Mouse (Mus musculus) neural tube, embryonic 13.5 days (tissue): ENCODE data around the gene Ddr2. TPM values are rescaled to one million over a fixed set of nuclear protein-coding genes. Genes with fewer than 3 reads are reported as not detected.

ENCODE experiments used
- ATAC-seq: fragments of 200-750 bp; cut with Nextera tagmentation; 2 replicates; pipeline ENCODE4 v1.8.0; 2017; ENCODE audit warnings: low read depth, mild to moderate bottlenecking, moderate TSS enrichment, moderate library complexity
- H3K27ac ChIP-seq: fragments of 300-500 bp; sonication (generic); replicated peaks from 2 replicates; pipeline ENCODE4 v1.5.1; 2015; ENCODE audit warnings: moderate library complexity, mild to moderate bottlenecking, inconsistent platforms
- H3K27me3 ChIP-seq: fragments of 300-500 bp; sonication (generic); 2 replicates; pipeline ENCODE4 v1.6.1; 2015; ENCODE audit warnings: mild to moderate bottlenecking, inconsistent platforms
- H3K36me3 ChIP-seq: fragments of 300-500 bp; sonication (generic); 2 replicates; pipeline ENCODE4 v1.6.1; 2015; ENCODE audit warnings: mild to moderate bottlenecking, inconsistent platforms
- H3K4me1 ChIP-seq: fragments of 300-500 bp; sonication (generic); replicated peaks from 2 replicates; pipeline ENCODE4 v1.6.1; 2015; ENCODE audit warnings: inconsistent platforms
- H3K4me2 ChIP-seq: fragments of 300-500 bp; sonication (generic); 2 replicates; pipeline ENCODE4 v1.6.1; 2015; ENCODE audit warnings: inconsistent platforms, mild to moderate bottlenecking, moderate library complexity
- H3K4me3 ChIP-seq: fragments of 300-500 bp; sonication (generic); 2 replicates; pipeline ENCODE4 v1.5.1; 2015; ENCODE audit warnings: mild to moderate bottlenecking, inconsistent platforms
- H3K9ac ChIP-seq: fragments of 300-500 bp; sonication (generic); 2 replicates; pipeline ENCODE4 v1.6.1; 2015; ENCODE audit warnings: moderate library complexity, mild to moderate bottlenecking, inconsistent platforms
- H3K9me3 ChIP-seq: fragments of 300-500 bp; sonication (generic); 2 replicates; pipeline ENCODE4 v1.6.1; 2016; ENCODE audit warnings: inconsistent platforms
- WGBS: fragments of 180-500 bp; shearing (Covaris S2); methylation state at CpG from one replicate; pipeline ENCODE4 v1.1.7; 2015; 5-methylcytosine and 5-hydroxymethylcytosine counted together
- polyA plus RNA-seq: library from polyadenylated mRNA; unstranded; fragments of >200 nt; fragmentation: Nextera tagmentation; extraction: Ambion mirVana; gene quantifications from 2 replicates; pipeline ENCODE4 v1.2.1, GENCODE M21; 2015

Gene Ddr2
- polyA plus RNA-seq, result 10.2 and 16.5 TPM in 2 replicates

DNA sequence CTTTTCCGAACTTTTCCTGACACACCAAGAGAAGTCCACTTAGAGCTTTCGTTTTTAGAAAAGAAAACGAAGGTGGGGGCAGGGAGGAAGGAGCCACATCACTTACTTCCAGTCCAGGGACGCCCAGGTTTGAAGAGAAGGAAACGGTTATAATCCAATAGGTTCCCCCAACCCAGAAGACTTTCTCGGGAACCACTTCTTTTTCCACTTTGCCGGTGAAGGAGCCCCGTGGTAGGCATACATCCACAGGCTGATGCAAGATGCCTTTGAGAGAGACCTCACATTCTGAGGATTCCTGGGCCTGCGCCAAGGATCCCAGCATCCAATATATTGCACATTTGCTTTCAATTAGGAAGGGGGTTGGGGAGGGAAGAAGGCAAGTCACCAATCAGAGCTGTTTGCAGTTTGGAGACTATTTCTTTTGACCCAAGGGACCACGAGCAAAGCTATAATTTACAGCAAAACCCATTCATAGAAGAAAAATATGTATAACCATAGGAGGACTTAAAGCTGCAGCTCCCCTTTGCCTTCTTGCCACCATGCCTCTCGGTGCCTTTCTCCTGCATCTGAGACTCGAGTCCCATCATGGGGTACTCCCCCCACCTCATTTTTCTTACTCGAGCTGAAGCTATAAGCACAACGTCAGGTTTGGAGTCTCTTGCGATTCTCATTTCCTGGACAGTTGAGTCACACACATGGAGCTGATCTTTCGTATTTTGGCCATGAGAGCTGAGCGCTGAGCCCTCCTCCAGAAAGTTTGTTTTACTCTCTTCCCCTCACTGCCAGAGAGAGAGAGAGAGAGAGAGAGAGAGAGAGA, at the start of gene Ddr2:
Gene Ddr2 (minus strand): TSS at position 247 of the 817 bp plus-strand sequence.
- peak within 1 kb of the TSS; percentile 73 for H3K27ac ChIP-seq

GRCm38 (mm10) chr1:170159707-170160106, 49.1 kb upstream of the Ddr2 start:
- Histone ChIP-seq H3K4me1 (peaks cover 20% of the 10 kb centered on the region), H3K9ac (no peak overlapping the region), H3K4me2 (no peak overlapping the region), H3K4me3 (no peak overlapping the region), H3K27ac (no peak overlapping the region), H3K27me3 (no peaks in the 10 kb centered on the region), H3K36me3 (peaks cover 46% of the 10 kb centered on the region), H3K9me3 (no peaks in the 10 kb centered on the region)
- 85% methylated on average over 2 of the region's 2 CpGs for WGBS
- no peak for ATAC-seq

More for the DNA sequence above, at the start of gene Ddr2:
- no peaks in the 10 kb centered on the region for H3K27me3 ChIP-seq
- peak within 1 kb of the TSS; percentile 36 for H3K9ac ChIP-seq
- H3K4me1 ChIP-seq, result no peaks in the 10 kb centered on the region
- no peak for ATAC-seq
- peak within 1 kb of the TSS; percentile 26 for H3K4me3 ChIP-seq
- no peaks in the 10 kb centered on the region for H3K9me3 ChIP-seq
- WGBS, result 77% methylated on average over 17 of the region's 17 CpGs
- H3K4me2 ChIP-seq, result peak within 1 kb of the TSS; percentile 30
- H3K36me3 ChIP-seq, result no peaks in the 10 kb centered on the region

DNA sequence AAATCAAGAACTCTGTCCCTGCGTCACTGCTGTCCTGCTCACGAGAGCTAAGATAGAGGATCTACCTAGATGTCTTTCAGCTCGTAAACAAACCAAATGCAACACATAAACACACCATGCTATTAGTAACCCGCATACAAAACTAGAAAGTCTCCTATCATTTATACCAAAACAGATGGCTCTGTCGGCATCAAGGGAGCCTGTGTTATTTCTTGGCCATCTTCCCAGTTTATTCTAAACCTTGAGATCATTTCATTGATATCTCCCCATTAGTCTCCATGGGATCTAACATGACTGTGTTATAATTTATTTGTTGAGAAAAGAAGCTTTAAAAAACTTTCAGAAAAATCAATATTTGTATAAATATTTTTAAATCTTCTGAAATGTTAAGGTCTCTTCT, 45.2 kb upstream of the Ddr2 start:
- WGBS, result 77% methylated on average over 5 of the region's 5 CpGs
- ATAC-seq, result no peak
- no peaks in the 10 kb centered on the region for H3K27me3 ChIP-seq
- H3K4me2 ChIP-seq, result no peak overlapping the region
- no peak overlapping the region for H3K9ac ChIP-seq
- no peak overlapping the region for H3K27ac ChIP-seq
- no peaks in the 10 kb centered on the region for H3K9me3 ChIP-seq
- H3K4me1 ChIP-seq, result peaks cover 7% of the 10 kb centered on the region
- no peak overlapping the region for H3K4me3 ChIP-seq
- peaks cover 38% of the 10 kb centered on the region for H3K36me3 ChIP-seq

- H3K9ac ChIP-seq, result no peak overlapping the region
- no peak overlapping the region for H3K4me2 ChIP-seq
- H3K36me3 ChIP-seq, result peaks cover 36% of the 10 kb centered on the region
- no peak overlapping the region for H3K4me3 ChIP-seq
- no peak overlapping the region for H3K27ac ChIP-seq
- no peak for ATAC-seq
- 68% methylated on average over 2 of the region's 2 CpGs for WGBS
- H3K4me1 ChIP-seq, result peaks cover 2% of the 10 kb centered on the region
- H3K9me3 ChIP-seq, result no peaks in the 10 kb centered on the region
- H3K27me3 ChIP-seq, result no peaks in the 10 kb centered on the region
Observed at GRCm38 (mm10) chr1:170155298-170155697, 44.7 kb upstream of the Ddr2 start.

DNA sequence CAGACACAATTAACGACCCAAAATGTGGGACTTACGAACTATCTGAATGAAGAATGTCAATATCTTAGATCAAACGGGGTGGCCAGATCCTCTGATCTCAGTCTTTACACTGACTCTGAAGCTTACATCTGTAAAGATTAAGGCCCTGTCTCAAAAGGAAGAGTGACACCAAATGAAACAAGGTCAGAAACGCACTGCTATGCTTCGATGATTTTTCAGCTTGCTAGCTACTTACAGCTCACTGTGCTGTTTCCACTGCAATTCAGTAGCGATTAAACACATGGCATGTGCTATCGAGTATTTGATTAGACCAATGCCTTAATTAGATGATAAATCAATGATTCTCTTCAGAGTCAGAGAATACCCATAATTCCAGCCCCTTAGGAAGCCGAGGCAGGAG, 43.4 kb upstream of the Ddr2 start:
- no peaks in the 10 kb centered on the region for H3K9me3 ChIP-seq
- no peak overlapping the region for H3K9ac ChIP-seq
- no peaks in the 10 kb centered on the region for H3K4me1 ChIP-seq
- H3K27me3 ChIP-seq, result no peaks in the 10 kb centered on the region
- no peak overlapping the region for H3K4me2 ChIP-seq
- H3K4me3 ChIP-seq, result no peak overlapping the region
- 80% methylated on average over 8 of the region's 8 CpGs for WGBS
- H3K36me3 ChIP-seq, result peaks cover 47% of the 10 kb centered on the region
- no peak for ATAC-seq
- H3K27ac ChIP-seq, result no peak overlapping the region

DNA sequence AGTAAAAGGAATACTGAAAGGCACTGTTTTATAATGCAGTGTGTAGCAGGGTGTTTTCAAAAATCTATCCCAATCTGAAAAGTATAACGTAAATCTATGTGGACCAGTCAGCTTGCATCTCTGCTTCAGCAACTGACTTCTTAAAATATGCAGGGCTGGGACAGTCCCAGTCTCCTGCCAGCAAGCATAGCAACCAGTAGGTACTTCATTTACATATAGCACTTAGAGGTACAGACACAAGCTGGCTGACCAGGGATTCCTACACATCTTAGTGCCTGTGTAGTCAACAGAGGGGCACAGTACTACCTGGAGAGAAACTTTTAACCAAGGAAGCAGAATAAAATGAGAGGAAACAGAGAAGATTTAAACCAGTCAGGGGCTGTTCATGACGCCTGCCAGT, 42.0 kb upstream of the Ddr2 start:
- 92% methylated on average over 2 of the region's 2 CpGs for WGBS
- no peaks in the 10 kb centered on the region for H3K27me3 ChIP-seq
- no peaks in the 10 kb centered on the region for H3K4me1 ChIP-seq
- H3K36me3 ChIP-seq, result peaks cover 47% of the 10 kb centered on the region
- no peak overlapping the region for H3K9ac ChIP-seq
- no peak for ATAC-seq
- no peaks in the 10 kb centered on the region for H3K9me3 ChIP-seq
- no peak overlapping the region for H3K4me3 ChIP-seq
- no peak overlapping the region for H3K27ac ChIP-seq
- no peak overlapping the region for H3K4me2 ChIP-seq

DNA sequence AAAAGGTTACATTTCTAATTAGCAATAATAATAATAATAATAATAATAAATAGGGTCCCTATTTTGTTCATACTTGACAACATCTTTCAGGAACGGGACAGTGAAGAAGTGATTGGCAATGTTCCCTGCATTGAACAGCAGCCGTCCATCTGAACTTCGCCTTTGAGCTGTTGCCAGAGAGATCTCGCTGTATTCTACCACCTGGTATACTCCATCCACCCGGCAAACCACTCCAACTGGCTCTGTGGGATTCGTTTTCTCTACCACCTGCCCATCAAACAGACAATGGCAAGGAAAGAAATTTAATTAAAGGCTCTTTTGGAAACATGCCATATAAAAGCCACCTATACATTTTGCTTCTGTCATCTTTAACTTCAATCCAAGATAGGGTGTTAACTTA, 40.3 kb upstream of the Ddr2 start:
- ATAC-seq, result no peak

DNA sequence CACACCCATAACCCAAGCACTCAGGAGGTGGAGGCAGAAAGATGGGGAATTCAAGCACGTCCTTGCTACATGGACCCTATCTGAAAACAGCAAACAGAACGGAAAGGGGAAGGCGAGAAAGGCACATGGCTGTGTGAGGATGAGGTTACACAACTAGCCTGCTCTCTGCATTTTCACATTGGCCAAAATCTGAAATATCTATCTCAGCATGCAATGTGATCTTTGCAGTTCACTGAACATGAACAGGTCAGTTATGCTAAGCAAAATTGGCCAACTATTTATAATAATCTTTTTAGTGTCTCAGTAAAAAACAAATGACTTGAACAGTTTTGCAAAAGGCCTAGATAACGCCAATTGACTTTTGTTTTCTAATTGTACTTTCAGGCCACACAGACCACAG, 39.2 kb upstream of the Ddr2 start:
- H3K27me3 ChIP-seq, result no peaks in the 10 kb centered on the region
- H3K36me3 ChIP-seq, result peaks cover 45% of the 10 kb centered on the region
- no peak overlapping the region for H3K27ac ChIP-seq
- H3K4me1 ChIP-seq, result no peaks in the 10 kb centered on the region
- ATAC-seq, result no peak
- no peak overlapping the region for H3K4me3 ChIP-seq
- WGBS, result 91% methylated on average over 4 of the region's 4 CpGs
- no peak overlapping the region for H3K4me2 ChIP-seq
- no peak overlapping the region for H3K9ac ChIP-seq
- H3K9me3 ChIP-seq, result no peaks in the 10 kb centered on the region

More for the DNA sequence above, 40.3 kb upstream of the Ddr2 start:
- Histone ChIP-seq H3K4me3 (no peak overlapping the region), H3K36me3 (peaks cover 46% of the 10 kb centered on the region), H3K27me3 (no peaks in the 10 kb centered on the region), H3K27ac (no peak overlapping the region), H3K9me3 (no peaks in the 10 kb centered on the region), H3K4me2 (no peak overlapping the region), H3K4me1 (no peaks in the 10 kb centered on the region), H3K9ac (no peak overlapping the region)
- WGBS, result 68% methylated on average over 6 of the region's 6 CpGs

GRCm38 (mm10) chr1:170148536-170148935, 38.0 kb upstream of the Ddr2 start:
- H3K27ac ChIP-seq, result no peak overlapping the region
- WGBS, result 94% methylated on average over 6 of the region's 6 CpGs
- H3K4me2 ChIP-seq, result no peak overlapping the region
- H3K27me3 ChIP-seq, result no peaks in the 10 kb centered on the region
- no peak overlapping the region for H3K9ac ChIP-seq
- no peaks in the 10 kb centered on the region for H3K9me3 ChIP-seq
- H3K4me1 ChIP-seq, result no peaks in the 10 kb centered on the region
- peaks cover 47% of the 10 kb centered on the region for H3K36me3 ChIP-seq
- H3K4me3 ChIP-seq, result no peak overlapping the region
- ATAC-seq, result no peak

GRCm38 (mm10) chr1:170147651-170148448, 37.3 kb upstream of the Ddr2 start:
- WGBS, result 82% methylated on average over 9 of the region's 9 CpGs
- peaks cover 54% of the 10 kb centered on the region for H3K36me3 ChIP-seq

GRCm38 (mm10) chr1:170145606-170146005, 35.0 kb upstream of the Ddr2 start:
- H3K27me3 ChIP-seq, result no peaks in the 10 kb centered on the region
- H3K36me3 ChIP-seq, result peaks cover 66% of the 10 kb centered on the region

More at GRCm38 (mm10) chr1:170147651-170148448, 37.3 kb upstream of the Ddr2 start:
- Histone ChIP-seq H3K4me2 (no peak overlapping the region), H3K4me3 (no peak overlapping the region), H3K9me3 (no peaks in the 10 kb centered on the region), H3K27me3 (no peaks in the 10 kb centered on the region), H3K9ac (no peak overlapping the region), H3K4me1 (no peaks in the 10 kb centered on the region), H3K27ac (no peak overlapping the region)
- ATAC-seq, result no peak

GRCm38 (mm10) chr1:170142256-170142871, 31.8 kb upstream of the Ddr2 start:
- Histone ChIP-seq H3K36me3 (peaks cover 44% of the 10 kb centered on the region), H3K9ac (no peak overlapping the region), H3K27ac (no peak overlapping the region), H3K9me3 (no peaks in the 10 kb centered on the region), H3K27me3 (no peaks in the 10 kb centered on the region), H3K4me2 (no peak overlapping the region), H3K4me3 (no peak overlapping the region), H3K4me1 (no peaks in the 10 kb centered on the region)
- ATAC-seq, result no peak
- 79% methylated on average over 8 of the region's 8 CpGs for WGBS

More at GRCm38 (mm10) chr1:170145606-170146005, 35.0 kb upstream of the Ddr2 start:
- WGBS, result 95% methylated on average over 4 of the region's 4 CpGs
- Histone ChIP-seq H3K4me3 (no peak overlapping the region), H3K27ac (no peak overlapping the region), H3K9ac (no peak overlapping the region), H3K4me2 (no peak overlapping the region), H3K9me3 (no peaks in the 10 kb centered on the region), H3K4me1 (no peaks in the 10 kb centered on the region)
- no peak for ATAC-seq
